Mouse (Mus musculus): ENCODE measurements around the gene Eps8.

The Eps8 gene

GRCm38 (mm10) chr6:137664936-137665335, 10.3 kb upstream of the Eps8 start:
- DNase-seq (ENCODE audit: low spot score), result no peak

GRCm38 (mm10) chr6:137661583-137662365, 7.1 kb upstream of the Eps8 start:
- DNase-seq (ENCODE audit: low spot score), result peak; percentile 33

- DNase-seq (ENCODE audit: low spot score), result no peak
Measured at GRCm38 (mm10) chr6:137658426-137659088, 3.9 kb upstream of the Eps8 start.

GRCm38 (mm10) chr6:137657203-137657602, 2.5 kb upstream of the Eps8 start:
- DNase-seq (ENCODE audit: low spot score), result no peak

DNA sequence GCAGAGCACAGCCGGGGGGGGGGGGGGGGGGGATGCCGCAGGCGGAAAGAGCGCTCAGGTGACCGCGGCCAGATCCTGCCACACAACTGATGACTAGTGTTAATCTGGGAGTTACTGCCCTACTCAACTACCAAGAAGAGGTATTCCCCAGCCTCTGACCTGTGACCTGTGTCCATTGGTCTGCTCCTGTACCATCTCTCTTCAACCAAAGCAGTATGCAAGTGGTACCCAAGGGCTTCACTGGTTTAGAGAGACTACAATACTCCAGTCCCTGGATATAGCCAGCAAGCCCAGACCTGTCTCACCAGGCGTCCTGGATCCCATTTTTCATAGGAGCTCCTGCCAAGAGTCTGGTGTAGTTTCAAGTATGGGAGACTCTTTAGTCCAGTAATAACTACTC, 5.1 kb downstream of the Eps8 start:
- DNase-seq (ENCODE audit: low spot score), result no peak

GRCm38 (mm10) chr6:137649068-137649480, 5.6 kb downstream of the Eps8 start:
- DNase-seq (ENCODE audit: low spot score), result peak; percentile 62

DNA sequence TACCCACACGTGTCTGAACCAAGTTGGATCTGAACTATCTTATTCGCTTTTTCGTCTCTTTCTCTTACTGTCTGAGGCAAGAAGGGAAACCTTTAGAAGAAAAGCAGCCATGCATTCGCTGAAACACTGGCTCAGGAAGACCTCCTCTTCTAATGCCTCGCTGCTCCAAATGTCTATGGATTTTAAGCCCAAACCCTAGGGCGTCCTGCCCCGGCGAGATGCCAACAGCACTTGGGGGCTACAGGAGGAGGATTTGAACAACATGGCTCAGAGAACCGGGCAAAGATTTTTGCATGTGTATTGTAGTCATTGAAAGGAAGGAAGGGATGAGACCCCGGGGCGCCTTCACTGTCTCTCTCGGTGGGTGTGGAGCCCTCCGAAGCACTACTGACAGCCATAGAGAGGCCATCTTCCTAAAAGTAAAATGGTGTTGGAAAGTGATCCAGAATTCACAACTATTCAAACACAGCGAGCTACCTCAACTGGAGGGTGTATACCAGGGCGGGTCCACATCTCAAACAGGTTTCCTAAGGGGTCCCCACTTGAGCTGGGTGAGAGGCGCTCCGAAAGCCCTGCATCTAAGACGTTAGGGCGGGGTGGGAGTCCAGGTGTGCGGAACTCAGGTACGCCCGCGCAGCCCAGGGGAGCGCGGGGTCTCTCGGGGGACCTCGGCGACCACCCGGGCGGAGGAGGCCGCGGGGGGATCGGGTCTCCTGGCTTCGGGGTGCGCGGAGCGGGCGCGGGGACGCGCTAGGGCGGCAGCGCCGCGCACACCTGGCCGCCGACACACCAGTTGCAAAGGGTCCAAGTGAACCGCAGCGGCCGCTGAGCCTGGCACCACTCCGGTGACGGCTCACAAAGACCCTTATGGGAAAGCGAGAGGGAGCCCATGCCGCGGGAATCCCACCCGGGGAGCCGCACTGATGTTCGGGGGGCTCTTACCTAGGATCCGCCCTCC, 6.3 kb downstream of the Eps8 start:
- no peak for DNase-seq (ENCODE audit: low spot score)

- no peak for DNase-seq (ENCODE audit: low spot score)
Measured at GRCm38 (mm10) chr6:137647646-137648045, 7.0 kb downstream of the Eps8 start.

GRCm38 (mm10) chr6:137646726-137647125, 8.0 kb downstream of the Eps8 start:
- no peak for DNase-seq (ENCODE audit: low spot score)

DNA sequence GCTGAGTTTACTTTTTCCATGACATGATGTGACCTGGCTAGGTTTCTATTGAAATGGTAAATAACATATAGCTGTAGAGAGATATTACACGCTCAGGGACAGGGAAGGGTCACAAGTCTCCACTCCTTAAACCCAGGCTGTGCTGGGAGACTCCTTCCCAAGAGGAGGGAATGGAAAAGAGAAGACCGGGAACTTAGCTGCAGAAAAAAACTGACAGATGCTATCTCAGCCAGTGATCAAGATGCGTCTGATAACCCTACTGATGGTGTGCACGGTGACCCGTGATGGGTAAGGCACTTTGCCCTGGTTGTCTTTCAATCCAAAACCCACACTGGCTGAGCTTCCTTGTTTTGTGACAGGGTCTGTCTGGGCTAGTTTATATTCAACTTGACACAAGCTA, 9.8 kb downstream of the Eps8 start:
- no peak for DNase-seq (ENCODE audit: low spot score)

GRCm38 (mm10) chr6:137643814-137644213, 10.9 kb downstream of the Eps8 start:
- no peak for DNase-seq (ENCODE audit: low spot score)

GRCm38 (mm10) chr6:137641642-137642041, 13.0 kb downstream of the Eps8 start:
- no peak for DNase-seq (ENCODE audit: low spot score)

- DNase-seq (ENCODE audit: low spot score), result no peak
Measured at GRCm38 (mm10) chr6:137638834-137639567, 15.7 kb downstream of the Eps8 start.

DNA sequence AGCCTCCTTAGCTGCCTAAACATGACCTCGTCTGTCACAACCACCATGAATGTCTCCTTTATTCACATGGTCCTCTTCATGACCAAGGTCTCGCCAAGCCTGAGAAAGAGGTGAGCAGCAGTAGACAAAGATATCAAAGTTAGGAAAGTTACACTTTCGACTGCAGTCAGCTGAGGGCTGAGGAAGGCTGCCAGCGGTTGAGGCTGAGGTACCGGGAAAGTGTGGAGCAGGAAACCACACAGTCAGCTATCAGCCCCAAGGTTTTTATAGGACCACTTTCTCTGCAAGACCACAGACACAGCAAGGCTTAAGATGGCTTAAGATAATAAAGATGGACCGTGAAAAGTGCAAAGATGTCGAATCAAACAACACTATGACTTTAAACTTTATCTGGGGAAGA, 17.2 kb downstream of the Eps8 start:
- DNase-seq (ENCODE audit: low spot score), result no peak

DNA sequence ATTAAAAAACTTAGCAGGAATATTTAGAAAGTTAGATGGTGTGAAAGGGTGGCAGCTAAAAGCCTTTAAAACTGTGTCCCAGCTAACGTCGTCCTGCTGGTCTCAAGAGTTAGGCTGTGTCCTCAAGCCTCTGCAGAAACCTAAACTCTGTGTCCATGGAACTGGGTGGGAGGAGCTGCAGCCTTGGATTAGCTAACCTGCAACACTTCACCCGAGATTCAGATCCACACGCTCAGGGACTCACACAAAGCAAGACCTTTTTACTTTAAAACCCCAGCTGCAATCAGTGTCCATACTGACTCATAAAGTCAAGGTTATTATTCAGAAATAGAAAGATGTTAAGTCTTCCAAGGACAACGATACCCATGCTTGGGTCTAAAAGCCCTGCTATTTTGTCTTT, 18.5 kb downstream of the Eps8 start:
- no peak for DNase-seq (ENCODE audit: low spot score)

GRCm38 (mm10) chr6:137633626-137634025, 21.1 kb downstream of the Eps8 start:
- DNase-seq (ENCODE audit: low spot score), result no peak

- DNase-seq (ENCODE audit: low spot score), result no peak
Measured at GRCm38 (mm10) chr6:137633121-137633520, 21.6 kb downstream of the Eps8 start.

DNA sequence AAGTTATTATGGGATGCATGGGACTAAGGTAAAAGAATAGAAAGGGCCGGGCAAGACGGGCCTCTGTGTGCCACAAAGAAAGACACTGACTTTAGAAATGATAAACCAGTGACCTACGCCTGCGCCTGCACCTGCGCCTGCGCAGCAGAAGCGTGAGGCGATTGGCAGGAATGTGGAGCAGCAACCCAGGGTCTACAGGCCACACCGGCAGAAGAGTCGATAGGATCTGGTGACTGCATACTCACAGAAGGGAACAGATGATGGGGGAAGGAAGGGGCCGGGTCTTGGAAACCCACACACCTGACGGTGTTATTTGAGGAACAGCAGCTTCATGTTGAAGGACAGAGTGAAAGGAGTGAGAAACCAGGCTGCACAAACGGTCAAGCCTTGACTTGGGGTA, 24.3 kb downstream of the Eps8 start:
- no peak for DNase-seq (ENCODE audit: low spot score)

DNA sequence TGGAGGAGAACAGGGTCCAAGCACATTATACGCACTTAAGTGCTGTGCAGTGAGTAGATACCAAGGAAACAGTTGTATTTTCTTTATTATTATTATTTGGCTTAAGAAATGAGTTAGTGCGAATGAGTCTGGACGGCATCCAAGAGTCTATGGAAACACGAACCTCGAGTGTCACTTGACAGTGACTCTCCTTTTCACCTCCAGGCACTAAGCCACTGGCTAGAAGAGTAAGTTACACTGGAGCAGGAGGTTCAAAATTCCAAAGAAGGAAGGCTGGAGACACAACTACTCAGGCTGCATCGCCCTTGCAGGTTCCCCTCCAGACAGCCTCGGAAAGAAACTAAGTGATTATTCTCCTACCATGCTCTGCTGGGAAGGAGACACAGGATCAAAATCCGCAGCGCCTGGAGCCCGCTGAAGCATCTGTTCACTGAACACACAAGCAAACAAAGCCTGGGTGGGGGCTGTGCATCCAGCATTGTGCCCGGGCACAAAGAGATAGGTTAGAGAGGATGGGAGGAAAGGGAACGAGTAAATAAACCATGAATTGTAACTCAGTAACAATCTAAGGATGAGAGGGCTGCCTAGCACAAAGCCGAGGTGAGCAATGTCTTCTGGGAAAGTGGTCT, 25.0 kb downstream of the Eps8 start:
- DNase-seq (ENCODE audit: low spot score), result no peak

- no peak for DNase-seq (ENCODE audit: low spot score)
Measured at GRCm38 (mm10) chr6:137628715-137629114, 26.0 kb downstream of the Eps8 start.

- no peak for DNase-seq (ENCODE audit: low spot score)
Measured at GRCm38 (mm10) chr6:137621021-137621420, 33.7 kb downstream of the Eps8 start.
